Mouse (Mus musculus) hindbrain, embryonic 10.5 days (tissue): ENCODE data around the gene Slc9a2. TPM values are rescaled to one million over a fixed set of nuclear protein-coding genes. Genes with fewer than 3 reads are reported as not detected.
"Not testable (repeated sequence)": the region's sequence is repeated elsewhere in the genome, so short reads cannot be mapped to it uniquely, and the experiment has no call there.

Source experiments
- DNase-seq: peaks from one replicate; pipeline ENCODE4 v3.0.0-alpha.2; 2017; ENCODE audit warnings: low spot score
- H3K27ac ChIP-seq: fragments of 300-500 bp; sonication (generic); 2 replicates; pipeline ENCODE4 v1.5.1; 2016; ENCODE audit warnings: mild to moderate bottlenecking, moderate library complexity
- H3K27me3 ChIP-seq: fragments of 300-500 bp; sonication (generic); 2 replicates; pipeline ENCODE4 v1.6.1; 2016; ENCODE audit warnings: mild to moderate bottlenecking; ENCODE audit not compliant: poor library complexity, insufficient read depth, severe bottlenecking
- H3K36me3 ChIP-seq: fragments of 300-500 bp; sonication (generic); 2 replicates; pipeline ENCODE4 v1.6.1; 2016; ENCODE audit warnings: mild to moderate bottlenecking, moderate library complexity
- H3K4me1 ChIP-seq: fragments of 300-500 bp; sonication (generic); replicated peaks from 2 replicates; pipeline ENCODE4 v1.6.1; 2016; ENCODE audit warnings: mild to moderate bottlenecking
- H3K4me3 ChIP-seq: fragments of 300-500 bp; sonication (generic); 2 replicates; pipeline ENCODE4 v1.5.1; 2016; ENCODE audit warnings: mild to moderate bottlenecking, moderate library complexity
- H3K9me3 ChIP-seq: fragments of 300-500 bp; sonication (generic); 2 replicates; pipeline ENCODE4 v1.6.1; 2016; ENCODE audit warnings: mild to moderate bottlenecking, moderate library complexity
- WGBS: fragments of 180-500 bp; shearing (Covaris S2); methylation state at CpG from one replicate; pipeline ENCODE4 v1.1.7; 2016; 5-methylcytosine and 5-hydroxymethylcytosine counted together
- polyA plus RNA-seq: library from polyadenylated mRNA; unstranded; fragments of >200 nt; fragmentation: Nextera tagmentation; extraction: Ambion mirVana; gene quantifications from 2 replicates; pipeline ENCODE4 v1.2.1, GENCODE M21; 2016

Slc9a2 gene
- polyA plus RNA-seq, result 0.04 TPM in 1 of 2 replicates, not detected in the other

DNA sequence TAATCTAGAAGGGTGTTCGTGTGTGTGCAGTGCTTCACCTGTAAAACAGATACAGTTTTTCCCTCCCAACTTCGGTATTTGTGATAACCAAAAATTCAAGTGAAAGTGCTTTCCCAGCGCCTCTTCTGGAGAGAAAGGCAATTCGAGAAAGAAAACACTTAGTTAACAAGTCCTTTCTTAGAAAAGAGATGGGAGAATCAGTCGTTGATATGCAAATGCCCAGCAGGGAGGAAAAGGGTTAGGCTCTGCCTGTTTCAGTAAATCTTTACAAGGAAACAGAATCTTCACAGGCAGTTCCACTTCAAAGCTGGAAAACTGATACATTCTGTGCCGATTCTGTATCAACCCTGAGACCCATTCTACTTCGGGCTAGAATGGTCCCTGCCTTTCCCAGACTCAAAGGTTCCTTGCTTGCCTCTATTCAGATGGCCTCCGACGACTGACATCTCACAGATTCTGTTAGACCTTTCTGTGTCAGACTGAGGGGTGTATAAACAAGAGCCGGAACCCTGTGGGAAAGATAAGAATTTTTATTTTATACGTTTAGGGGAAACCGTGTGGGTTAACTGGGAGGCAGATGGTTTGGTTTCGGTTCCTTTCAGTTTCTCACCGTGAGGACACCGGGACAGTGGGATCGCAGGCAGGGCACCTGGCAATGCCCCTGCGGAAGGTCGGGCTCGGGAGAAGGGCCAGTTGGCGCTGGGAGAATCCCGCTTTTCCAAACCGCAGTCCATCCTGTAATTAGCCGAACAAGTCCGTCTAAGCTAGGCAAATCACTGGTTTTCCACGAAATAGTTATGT is at the start of gene Slc9a2:
Gene Slc9a2, plus strand, starts transcription at position 508 of the 801 bp plus-strand sequence.
- no peaks in the 10 kb centered on the region for H3K36me3 ChIP-seq
- peaks cover 68% of the 10 kb centered on the region for H3K27me3 ChIP-seq
- 3% methylated on average over 25 of the region's 25 CpGs for WGBS
- peaks cover 21% of the 10 kb centered on the region for H3K4me1 ChIP-seq
- DNase-seq, result peak; percentile 53
- H3K9me3 ChIP-seq, result no peaks in the 10 kb centered on the region
- H3K27ac ChIP-seq, result peak within 1 kb of the TSS; percentile 40
- H3K4me3 ChIP-seq, result peak within 1 kb of the TSS; percentile 71

DNA sequence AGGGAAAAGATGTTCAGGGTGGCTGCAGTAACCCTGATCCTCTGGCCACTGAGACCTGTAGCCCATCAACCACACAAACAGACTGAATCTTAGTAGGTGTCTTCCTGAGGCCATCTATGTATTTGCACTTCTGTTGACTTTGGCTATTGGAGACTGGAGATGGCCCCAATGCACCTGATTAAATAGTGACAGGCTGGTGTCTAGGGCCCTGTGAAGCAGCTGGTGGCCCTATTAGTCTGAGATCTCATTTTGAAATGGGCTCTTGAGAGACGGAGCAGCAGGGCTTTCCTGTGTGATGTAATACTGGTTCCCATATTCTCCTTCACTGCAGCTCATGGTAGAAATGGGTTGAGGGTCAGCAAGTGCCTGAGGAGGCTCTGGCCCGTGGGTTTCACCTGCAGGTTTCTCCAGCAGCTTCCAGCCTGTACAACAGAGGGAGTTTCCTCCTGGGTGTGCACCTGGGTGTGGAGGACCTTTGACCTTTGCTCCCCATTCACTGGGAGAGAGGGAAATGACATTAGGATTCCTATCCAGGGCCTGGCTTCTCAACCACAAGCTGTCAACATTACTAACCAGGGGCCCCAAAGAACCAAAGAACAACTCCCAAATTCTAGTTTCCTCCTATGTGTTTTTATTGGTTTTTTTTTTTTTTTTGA is 47.8 kb upstream of the Slc9a2 start:
- H3K9me3 ChIP-seq, result no peaks in the 10 kb centered on the region
- DNase-seq, result no peak
- no peaks in the 10 kb centered on the region for H3K36me3 ChIP-seq
- peaks cover 17% of the 10 kb centered on the region for H3K4me1 ChIP-seq
- no peak overlapping the region for H3K27ac ChIP-seq
- H3K4me3 ChIP-seq, result no peak overlapping the region
- 52% methylated on average over 2 of the region's 2 CpGs for WGBS
- peaks cover 21% of the 10 kb centered on the region; the same call in 1 of the 2 replicates for H3K27me3 ChIP-seq

DNA sequence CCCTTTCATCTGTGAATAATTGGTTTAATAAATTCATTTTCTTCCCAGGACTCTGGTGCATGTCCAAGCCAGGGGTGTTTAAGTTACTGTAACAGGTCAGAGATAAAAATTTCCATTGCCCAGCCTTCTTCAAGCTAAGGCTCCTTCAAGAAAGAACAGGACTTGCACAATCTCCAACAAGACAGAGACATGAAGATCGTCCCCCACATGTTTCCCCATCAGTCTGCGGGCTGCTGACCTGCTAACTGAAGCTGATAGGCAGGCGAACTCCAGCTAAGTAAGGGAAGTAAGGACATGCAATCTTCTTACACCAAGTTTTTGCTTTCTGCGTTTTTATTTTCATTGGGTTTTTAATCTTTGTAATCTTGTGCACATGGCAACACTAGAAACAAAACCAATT is 45.8 kb upstream of the Slc9a2 start:
- Histone ChIP-seq H3K4me3 (no peak overlapping the region), H3K4me1 (peaks cover 17% of the 10 kb centered on the region), H3K27me3 (peaks cover 9% of the 10 kb centered on the region; the same call in 1 of the 2 replicates), H3K36me3 (no peaks in the 10 kb centered on the region), H3K27ac (peak overlapping the region; percentile 29; the same call in 1 of the 2 replicates), H3K9me3 (no peaks in the 10 kb centered on the region)
- WGBS, result 65% methylated on average over 4 of the region's 4 CpGs
- no peak for DNase-seq

DNA sequence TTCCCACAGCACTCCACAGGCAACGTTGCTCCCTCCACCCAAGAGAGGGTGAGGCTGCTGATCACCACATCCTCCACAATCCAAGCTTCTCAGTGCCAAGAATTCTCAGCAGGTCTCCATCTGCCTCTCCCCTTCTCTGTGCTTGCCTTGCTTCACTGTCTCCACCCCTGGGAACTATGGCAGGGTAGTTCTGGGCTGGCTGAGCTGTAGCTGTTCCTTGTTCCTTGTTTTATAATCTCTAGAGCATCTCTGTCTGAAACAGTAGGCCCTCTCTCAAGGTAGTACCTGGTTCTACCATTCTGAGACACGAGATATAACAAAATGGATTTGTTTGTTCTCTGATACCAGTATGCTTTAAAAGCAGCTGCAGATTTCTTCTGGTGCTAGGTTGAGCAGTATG is 32.1 kb upstream of the Slc9a2 start:
- H3K9me3 ChIP-seq, result no peaks in the 10 kb centered on the region
- DNase-seq, result no peak
- no peaks in the 10 kb centered on the region for H3K27me3 ChIP-seq
- WGBS, result 75% methylated on average over 2 of the region's 2 CpGs
- no peak overlapping the region for H3K4me3 ChIP-seq
- H3K4me1 ChIP-seq, result no peaks in the 10 kb centered on the region
- H3K27ac ChIP-seq, result no peak overlapping the region
- no peaks in the 10 kb centered on the region for H3K36me3 ChIP-seq

DNA sequence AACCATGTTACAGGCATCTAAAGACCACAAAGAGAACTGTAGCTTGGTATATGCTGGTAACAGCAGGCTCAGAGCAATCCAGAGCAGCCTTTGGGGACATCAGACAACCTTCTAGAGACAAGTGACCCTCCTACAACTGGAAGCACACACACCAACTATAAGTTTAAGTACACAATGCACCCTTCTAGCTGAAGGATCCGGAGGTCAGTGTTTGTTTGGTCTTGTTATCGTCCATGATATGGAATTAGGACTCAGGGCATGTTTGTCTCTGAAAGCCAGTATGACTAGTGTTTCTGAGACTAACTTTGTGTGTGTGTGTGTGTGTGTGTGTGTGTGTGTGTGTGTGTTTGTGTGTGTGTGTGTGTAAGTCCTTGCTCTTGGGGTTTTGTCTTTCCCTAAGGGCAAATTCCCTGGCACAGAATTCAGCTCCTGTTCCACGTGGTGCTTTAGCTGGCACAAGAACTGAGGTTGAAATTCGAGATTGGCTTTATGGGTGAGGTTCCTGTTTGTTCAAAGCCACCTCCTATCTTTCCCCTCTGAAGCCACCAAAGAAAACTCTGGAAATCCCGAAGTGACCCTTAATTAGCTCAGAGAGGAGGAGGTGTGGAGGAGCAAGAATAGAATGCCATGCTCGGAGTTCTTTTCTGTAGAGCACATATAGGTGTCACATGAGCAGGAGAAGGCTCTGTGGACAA is 29.4 kb upstream of the Slc9a2 start:
- Histone ChIP-seq H3K27me3 (no peaks in the 10 kb centered on the region), H3K27ac (no peak overlapping the region), H3K9me3 (no peaks in the 10 kb centered on the region; the same call in 1 of the 2 replicates), H3K4me3 (no peak overlapping the region), H3K4me1 (no peaks in the 10 kb centered on the region), H3K36me3 (no peaks in the 10 kb centered on the region)
- 77% methylated on average over 6 of the region's 6 CpGs for WGBS
- DNase-seq, result no peak

DNA sequence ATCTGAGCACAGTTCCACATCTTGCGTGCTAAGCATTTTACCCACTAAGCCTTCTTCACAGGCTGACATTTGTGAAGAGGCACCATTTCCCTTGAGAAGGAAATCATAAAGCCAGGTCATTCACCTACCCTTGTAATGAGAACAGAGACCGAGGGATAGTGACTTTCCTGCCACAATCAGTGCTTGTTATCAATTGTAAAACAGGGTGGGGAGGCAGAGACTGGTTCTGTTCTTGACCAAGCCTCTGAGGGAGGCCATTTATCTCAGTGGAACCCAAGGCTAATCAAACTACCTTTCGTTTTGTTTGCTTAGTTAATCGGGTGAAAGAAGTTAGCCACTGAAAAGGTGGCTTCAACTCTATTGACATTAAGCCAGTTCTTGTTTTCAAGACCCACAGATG is 23.3 kb upstream of the Slc9a2 start:
- H3K4me1 ChIP-seq, result no peaks in the 10 kb centered on the region
- H3K27me3 ChIP-seq, result no peaks in the 10 kb centered on the region
- DNase-seq, result no peak
- no peak overlapping the region for H3K27ac ChIP-seq
- H3K36me3 ChIP-seq, result no peaks in the 10 kb centered on the region
- WGBS, result 85% methylated on average over 4 of the region's 4 CpGs
- H3K9me3 ChIP-seq, result no peaks in the 10 kb centered on the region; the same call in 1 of the 2 replicates
- H3K4me3 ChIP-seq, result no peak overlapping the region

DNA sequence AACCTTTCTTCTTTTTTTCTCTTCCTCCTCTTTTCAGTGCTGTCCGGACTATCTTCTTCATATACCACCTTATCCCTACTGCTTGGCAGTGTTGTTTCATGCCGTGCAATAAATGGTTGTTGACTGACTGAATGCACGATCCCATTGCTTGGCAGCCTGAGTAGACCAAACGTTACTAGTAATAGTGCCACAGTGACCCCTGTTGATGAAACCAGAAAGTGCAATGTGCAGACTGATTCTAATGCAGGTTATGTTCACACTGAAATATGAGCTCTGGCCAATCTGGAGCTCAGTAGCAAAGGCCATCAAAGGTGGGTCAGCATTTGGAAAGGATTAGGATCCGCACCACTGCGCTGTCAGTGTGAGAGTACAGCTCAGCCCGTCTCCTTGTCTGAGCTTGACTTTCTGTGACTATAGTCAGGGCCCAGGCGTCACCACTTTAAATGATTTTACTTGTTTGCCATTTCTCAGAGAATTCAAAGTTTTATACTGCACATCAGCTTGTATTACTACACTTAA is 22.3 kb upstream of the Slc9a2 start:
- no peak overlapping the region for H3K4me3 ChIP-seq
- WGBS, result 45% methylated on average over 8 of the region's 8 CpGs
- no peaks in the 10 kb centered on the region for H3K36me3 ChIP-seq
- no peak overlapping the region for H3K27ac ChIP-seq
- no peaks in the 10 kb centered on the region for H3K27me3 ChIP-seq
- no peaks in the 10 kb centered on the region; the same call in 1 of the 2 replicates for H3K9me3 ChIP-seq
- H3K4me1 ChIP-seq, result no peaks in the 10 kb centered on the region
- DNase-seq, result peak; percentile 67

DNA sequence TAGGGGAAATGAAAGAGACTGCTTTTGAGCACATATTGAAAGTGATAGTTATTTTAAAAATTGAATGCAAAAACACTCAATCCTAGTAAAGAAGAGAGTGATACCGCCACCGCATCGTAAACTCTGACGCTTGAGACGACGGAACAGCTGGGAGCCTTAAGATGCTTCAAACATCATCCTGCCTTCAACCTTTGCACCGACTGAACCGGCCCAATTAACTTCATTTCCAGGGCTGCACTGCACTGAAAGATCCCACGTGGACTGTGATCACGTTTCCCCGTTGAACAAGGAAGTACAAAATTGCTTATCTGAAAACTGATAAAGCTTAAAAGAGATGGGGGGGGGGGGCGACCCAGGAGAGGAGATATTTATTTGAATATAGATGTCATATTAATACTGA is 21.4 kb upstream of the Slc9a2 start:
- Histone ChIP-seq H3K27me3 (no peaks in the 10 kb centered on the region), H3K9me3 (no peaks in the 10 kb centered on the region; the same call in 1 of the 2 replicates), H3K27ac (no peak overlapping the region), H3K4me1 (no peaks in the 10 kb centered on the region), H3K4me3 (no peak overlapping the region), H3K36me3 (no peaks in the 10 kb centered on the region)
- WGBS, result 68% methylated on average over 12 of the region's 12 CpGs
- DNase-seq, result no peak

DNA sequence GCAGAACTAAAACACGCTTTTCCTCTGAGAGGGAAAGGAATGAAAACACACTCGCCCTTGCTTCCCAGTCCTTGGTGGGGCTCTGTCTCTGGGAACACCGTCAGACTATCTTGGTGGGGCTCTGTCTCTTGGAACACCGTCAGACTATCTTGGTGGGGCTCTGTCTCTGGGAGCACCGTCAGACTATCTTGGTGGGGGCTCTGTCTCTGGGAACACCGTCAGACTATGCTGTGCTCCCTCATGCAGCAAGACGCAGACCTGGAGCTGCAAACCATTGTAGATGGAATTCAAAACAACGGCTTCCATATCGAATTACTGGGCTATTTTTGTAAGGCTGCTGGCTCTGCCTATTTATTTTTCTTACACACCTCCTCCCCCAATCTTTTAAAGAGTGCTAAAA is 20.9 kb upstream of the Slc9a2 start:
- no peaks in the 10 kb centered on the region for H3K36me3 ChIP-seq
- H3K27ac ChIP-seq, result no peak overlapping the region
- H3K4me1 ChIP-seq, result no peaks in the 10 kb centered on the region
- H3K27me3 ChIP-seq, result no peaks in the 10 kb centered on the region
- 60% methylated on average over 9 of the region's 9 CpGs for WGBS
- DNase-seq, result no peak
- H3K9me3 ChIP-seq, result no peaks in the 10 kb centered on the region; the same call in 1 of the 2 replicates
- no peak overlapping the region for H3K4me3 ChIP-seq

DNA sequence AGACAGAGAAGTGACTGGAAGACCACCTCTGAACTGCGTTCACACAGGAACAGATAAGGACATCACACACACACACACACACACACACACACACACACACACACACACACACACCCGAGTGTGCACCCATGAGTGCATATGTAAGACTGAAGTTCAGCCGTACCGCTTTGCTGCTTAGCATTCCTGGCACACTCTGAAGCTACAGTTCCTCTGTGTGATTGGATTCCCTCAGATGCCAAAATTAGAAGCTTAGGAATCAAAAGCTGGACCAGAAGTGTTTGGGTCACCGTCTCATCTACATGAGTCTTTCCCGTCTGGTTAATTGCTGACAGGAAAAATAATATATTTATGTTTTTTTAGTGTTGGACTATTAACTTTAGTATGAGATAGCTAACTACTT is 19.5 kb upstream of the Slc9a2 start:
- Histone ChIP-seq H3K36me3 (no peaks in the 10 kb centered on the region), H3K4me3 (no peak overlapping the region), H3K4me1 (no peaks in the 10 kb centered on the region), H3K27ac (no peak overlapping the region), H3K27me3 (no peaks in the 10 kb centered on the region), H3K9me3 (no peaks in the 10 kb centered on the region)
- 92% methylated on average over 6 of the region's 6 CpGs for WGBS
- DNase-seq, result no peak

DNA sequence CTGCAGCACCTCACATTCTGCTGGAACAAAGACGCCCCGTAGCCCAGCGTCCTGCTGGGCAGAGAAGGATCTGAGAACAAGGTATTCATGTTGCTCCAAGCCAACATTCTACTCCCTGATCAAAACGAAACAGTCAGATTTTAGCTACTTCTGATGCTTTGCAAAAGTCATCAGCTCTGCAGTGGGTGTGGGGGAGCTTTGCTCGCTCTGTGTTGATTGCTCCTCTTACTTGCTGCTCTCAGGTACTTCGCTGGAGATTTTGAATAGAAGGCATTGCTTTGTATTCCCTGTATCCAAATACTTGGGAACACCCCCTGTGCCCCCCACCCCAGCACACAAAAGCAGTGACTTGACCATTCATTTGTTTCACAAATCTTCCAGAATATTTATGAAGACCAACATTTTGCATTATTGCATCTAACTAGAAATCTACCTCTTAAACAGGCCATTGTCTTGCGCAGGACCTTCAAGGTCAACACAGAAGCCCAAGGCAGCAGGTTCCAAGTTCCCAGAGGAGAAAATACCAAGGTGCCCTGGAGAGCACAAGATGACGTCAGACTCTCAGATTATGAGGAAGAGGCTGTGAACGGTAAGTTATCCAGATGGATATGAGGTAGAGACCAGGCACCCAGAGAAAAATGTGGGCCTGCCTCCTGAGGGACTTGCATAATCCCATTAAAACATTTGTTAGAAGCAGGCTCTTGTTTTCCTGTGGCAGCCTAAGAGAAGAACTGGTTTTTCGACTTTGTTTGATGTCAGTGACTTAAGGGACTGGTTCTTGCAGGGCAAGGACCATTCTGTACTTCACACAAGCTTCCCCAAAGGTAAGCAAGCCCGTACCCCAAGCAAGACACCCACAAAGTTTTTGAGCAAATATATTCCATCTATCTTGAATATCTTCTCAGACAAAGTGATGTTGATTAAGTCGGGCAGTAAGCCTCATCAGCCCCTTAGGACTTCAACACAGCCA is 14.7 kb upstream of the Slc9a2 start:
- Histone ChIP-seq H3K9me3 (no peaks in the 10 kb centered on the region), H3K27me3 (no peaks in the 10 kb centered on the region), H3K4me3 (no peak overlapping the region), H3K36me3 (no peaks in the 10 kb centered on the region), H3K4me1 (peaks cover 3% of the 10 kb centered on the region; the same call in 1 of the 2 replicates), H3K27ac (no peak overlapping the region)
- DNase-seq, result no peak
- 44% methylated on average over 12 of the region's 12 CpGs for WGBS

DNA sequence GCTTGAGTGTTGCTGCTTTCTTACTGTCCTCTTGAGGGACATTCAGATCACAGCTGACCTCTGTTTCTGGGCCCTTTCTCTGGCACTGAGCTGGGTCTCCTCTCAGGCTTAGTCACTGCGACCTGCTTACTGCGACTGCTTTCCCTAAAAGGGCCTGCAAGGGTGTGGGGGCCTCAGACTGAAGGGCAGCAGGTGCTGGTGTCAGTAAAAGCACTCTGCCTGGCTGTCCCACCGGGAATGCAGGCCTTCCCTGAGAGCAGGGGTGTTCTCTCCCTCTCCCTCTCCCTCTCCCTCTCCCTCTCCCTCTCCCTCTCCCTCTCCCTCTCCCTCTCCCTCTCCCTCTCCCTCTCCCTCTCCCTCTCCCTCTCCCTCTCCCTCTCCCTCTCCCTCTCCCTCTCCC is 12.9 kb upstream of the Slc9a2 start:
- not testable (repeated sequence) for H3K27ac ChIP-seq, H3K4me3 ChIP-seq, H3K4me1 ChIP-seq, H3K9me3 ChIP-seq, H3K27me3 ChIP-seq, H3K36me3 ChIP-seq, DNase-seq
- 23% methylated on average over 3 of the region's 3 CpGs for WGBS
